Mouse (Mus musculus) CD4-positive naive resting alpha-beta T cell, adult 57 days (primary cell): ENCODE data around the gene Nhlh2. TPM values are rescaled to one million over a fixed set of nuclear protein-coding genes. Genes with fewer than 3 reads are reported as not detected.

Source experiments
- total RNA-seq: library from RNA; stranded (reverse); gene quantifications from one replicate; pipeline ENCODE4 v1.2.4, GENCODE M21; 2023

The Nhlh2 gene
- not detected for total RNA-seq

DNA sequence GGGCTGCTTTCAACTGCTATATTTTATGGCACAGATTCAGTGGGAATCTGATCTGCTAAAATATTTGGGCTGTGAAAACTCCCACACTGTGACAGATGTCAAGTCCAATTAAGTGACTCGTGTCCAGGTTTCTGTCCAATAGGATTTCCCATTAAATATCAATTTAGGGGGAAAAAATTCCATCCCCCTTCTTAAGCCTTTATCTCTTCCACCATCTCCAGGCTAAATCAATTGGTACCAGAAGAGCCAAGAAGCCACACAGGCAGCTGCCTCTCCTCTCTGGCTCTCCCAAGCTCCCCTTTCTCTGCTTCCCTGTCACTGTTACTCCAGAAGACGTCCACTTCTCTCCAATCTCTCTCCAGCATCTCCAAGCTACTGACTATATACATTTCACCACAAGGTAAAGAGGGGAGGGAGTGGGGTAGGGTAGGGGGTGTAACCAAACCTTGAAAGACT, at the start of gene Nhlh2:
TSS of gene Nhlh2 (plus strand) at position 151 of the 456 bp plus-strand sequence.

Other genes with a start within 250 kb of the Nhlh2 start
- not detected for gene Mab21l3, start 161.1 kb upstream of the Nhlh2 start, total RNA-seq
- 2.7 TPM for gene Slc22a15, start 85.6 kb upstream of the Nhlh2 start, total RNA-seq
- not detected for gene Casq2, start 76.3 kb downstream of the Nhlh2 start, total RNA-seq
- not detected for gene Vangl1, start 194.6 kb downstream of the Nhlh2 start, total RNA-seq